Mouse (Mus musculus) lung, postnatal 36 days (tissue): ENCODE measurements around the gene Lrrc36.
A peak's percentile ranks its signal among the peaks of the same experiment; 100 is the strongest.

Experiments
- DNase-seq: peaks from one replicate; pipeline ENCODE4 v3.0.0; 2022; ENCODE audit warnings: mixed read lengths

Lrrc36 gene

DNA sequence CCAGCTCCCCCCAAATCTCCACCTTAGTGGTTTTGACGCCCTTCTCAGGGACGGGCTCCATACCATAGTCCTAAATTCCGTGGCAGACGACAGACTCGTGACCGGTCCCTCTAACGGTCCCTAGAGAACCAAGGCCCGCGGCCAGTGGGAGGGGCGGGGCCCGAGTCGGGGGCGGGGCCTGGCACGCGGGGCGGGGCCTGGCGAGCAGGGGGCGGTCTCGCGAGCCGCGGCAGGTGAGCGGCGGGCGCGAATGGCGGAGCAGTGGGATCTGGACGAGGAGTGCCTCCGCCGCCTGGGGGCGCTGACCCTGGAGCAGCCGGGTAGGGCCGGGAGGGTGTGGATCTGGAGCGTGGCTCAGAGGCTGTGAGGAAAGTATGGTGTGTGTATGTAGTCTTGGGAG, at the start of gene Lrrc36, which contains the start of gene Kctd19:
Lrrc36 (plus strand) TSS at position 181 of the 400 bp plus-strand sequence.
Kctd19 (minus strand) TSS at position 112 of the 400 bp plus-strand sequence.
- DNase-seq, result peak; percentile 81

- DNase-seq, result peak; percentile 63
These were observed 46.3 kb upstream of the Lrrc36 start for GRCm38 (mm10) chr8:105367107-105367506.

DNA sequence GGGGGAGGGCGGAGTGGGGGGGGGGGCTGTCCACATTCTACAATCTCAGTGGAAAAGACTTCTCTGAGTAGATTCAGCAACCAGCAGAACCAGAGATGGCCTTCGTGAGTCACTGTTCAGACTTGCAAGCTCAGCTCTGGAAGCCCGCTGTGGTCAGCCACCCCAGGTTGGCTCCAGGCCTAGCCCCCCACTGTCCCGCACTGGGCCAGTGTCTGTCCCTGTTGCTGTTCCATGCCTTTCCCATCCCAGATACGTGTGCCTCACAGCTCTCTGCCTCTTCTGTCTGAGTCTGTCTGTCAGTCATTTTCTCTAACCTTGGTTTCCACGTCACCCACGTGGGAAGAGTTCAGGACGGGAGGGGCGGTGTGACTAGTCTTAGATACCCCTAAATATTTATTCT, 40.9 kb upstream of the Lrrc36 start:
- DNase-seq, result no peak

- DNase-seq, result no peak
These were observed 40.3 kb upstream of the Lrrc36 start, which contains the start of gene Plekhg4 for GRCm38 (mm10) chr8:105373032-105373431. Gene Plekhg4 (plus strand): TSS chr8:105373274.

GRCm38 (mm10) chr8:105374513-105374966, 38.8 kb upstream of the Lrrc36 start:
- peak; percentile 31 for DNase-seq

GRCm38 (mm10) chr8:105378673-105379072, 34.7 kb upstream of the Lrrc36 start:
- DNase-seq, result peak; percentile 76

DNA sequence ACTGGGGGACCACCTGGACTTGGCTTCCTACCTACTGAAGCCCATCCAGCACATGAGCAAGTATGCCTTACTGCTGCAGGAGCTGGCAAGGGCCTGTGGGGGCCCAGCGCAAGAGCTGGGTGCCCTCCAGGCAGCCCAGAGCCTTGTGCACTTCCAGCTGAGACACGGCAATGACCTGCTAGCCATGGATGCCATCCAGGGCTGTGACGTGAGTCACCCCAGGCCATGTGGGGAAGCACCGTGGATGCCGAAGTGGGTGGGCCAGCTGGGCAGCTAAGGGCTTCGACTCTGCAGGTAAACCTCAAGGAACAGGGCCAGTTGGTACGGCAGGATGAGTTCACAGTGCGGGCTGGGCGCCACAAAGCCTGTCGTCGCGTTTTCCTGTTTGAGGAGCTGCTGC, 33.1 kb upstream of the Lrrc36 start:
- no peak for DNase-seq

DNA sequence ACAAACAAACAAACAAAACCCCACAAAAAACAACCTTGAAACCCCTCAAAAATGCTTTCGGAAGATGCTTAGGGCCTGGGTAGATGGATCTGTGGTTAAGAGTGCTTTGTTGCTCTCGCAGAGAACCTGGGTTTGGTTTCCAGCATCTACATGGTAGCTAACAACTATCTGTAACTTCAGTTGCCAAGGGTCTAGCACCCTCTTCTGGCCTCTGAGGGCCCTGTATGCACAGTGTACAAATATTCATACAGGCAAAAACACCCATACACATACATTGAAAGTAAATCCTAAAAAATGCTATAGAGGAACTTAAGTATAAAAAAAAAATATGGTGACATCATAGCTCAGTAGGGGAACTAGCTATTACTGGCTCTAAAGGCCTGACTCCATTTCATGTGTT, 29.3 kb upstream of the Lrrc36 start:
- DNase-seq, result no peak

DNA sequence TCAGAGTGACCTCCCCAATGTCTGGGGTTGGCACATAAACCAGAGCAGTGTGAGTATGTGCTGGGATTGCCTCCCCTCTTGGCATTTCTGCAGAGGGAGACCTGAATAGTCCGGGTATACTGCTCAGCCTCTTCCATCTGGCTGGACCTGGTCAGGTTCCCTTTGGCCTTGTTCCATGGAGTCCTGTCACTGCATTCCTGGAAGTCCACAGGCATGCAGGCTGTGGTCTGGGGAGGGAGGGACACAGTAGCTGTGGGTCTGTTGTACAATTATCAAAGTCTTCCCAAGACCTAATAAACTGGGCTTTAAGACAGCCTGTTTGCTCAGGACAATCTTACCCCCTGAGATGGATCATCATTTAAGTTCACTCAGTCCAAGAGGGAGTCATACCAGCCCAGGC, 26.2 kb upstream of the Lrrc36 start:
- DNase-seq, result peak; percentile 73

DNA sequence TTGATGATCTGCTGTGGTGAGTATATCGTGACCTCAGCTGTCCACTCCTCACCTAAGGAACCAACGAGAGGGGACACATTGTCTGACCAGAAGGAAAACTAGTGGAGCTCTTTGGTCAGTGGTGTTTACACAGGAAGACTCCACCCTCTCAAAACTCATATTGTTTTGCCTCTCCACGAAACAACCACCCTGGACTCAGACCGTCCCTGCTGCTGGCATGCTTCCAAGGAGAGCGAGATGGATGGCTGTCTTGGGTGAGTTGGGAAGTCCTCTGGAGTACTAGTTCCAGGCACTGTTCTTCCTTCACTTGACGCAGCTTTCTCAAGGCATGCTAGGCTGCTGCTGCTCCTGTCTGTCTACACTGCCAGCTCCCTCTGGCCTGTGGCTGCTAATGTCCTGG, 24.3 kb upstream of the Lrrc36 start:
- DNase-seq, result peak; percentile 65

GRCm38 (mm10) chr8:105393089-105393787, 20.1 kb upstream of the Lrrc36 start:
- peak; percentile 29 for DNase-seq

DNA sequence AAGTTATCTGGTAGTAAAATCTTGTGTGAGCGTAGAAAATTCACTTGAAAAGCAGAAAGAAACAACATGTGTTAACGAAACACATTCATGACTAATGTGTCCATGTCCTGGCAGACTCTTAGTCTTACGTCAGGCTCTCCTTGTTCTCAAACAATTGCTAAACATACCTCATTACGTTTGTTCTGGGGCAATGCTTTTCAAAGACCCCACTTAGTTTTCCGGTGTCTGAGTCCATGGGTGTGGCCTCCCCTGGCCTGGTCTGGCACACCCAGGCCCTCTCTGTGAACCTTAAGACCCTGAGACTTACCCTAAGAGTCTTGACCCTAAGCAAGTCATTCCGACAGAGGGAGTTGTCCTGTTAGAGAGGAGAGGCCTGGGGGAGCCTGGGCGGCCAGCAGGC, 19.5 kb upstream of the Lrrc36 start:
- peak; percentile 73 for DNase-seq

GRCm38 (mm10) chr8:105397747-105398146, 15.6 kb upstream of the Lrrc36 start:
- DNase-seq, result peak; percentile 88

DNA sequence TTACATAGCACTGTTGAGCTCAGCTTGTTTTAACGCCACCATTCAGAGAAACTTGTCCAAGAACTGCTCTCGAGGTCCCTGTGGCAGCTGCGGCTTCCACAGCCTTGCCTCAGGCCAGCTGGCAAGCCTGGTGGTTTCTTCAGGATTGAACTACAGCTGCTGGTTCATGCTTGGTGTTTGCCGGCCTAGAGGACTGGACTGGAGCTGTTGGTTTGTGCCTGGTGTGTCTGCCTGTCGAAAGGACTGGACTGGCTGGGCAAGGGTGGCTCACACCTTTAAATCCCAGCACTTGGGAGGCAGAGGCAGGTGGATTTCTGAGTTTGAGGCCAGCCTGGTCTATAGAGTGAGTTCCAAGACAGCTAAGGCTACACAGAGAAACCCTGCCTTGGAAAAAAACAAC, 13.4 kb upstream of the Lrrc36 start:
- no peak for DNase-seq

DNA sequence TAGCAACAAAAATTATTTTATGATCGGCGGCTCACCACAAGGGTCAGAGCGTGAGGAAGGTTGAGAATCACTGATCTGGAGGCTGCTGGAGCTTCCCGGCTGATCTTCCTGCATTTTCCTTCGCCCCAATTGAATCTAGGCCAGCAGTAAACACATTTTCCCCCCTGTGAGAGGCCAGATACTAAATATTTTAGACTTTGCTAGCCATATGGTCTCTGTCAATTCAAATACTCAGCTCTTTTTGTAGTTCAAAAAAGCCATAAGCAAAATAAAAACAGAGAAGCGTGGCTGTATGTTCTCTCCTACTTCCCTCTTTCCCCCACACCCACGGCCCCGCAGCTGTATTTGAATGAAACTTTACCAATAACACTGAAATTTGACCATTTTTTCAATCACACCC, 9.9 kb upstream of the Lrrc36 start:
- no peak for DNase-seq

- no peak for DNase-seq
These were observed 8.9 kb upstream of the Lrrc36 start for GRCm38 (mm10) chr8:105404496-105404895.

- DNase-seq, result peak; percentile 51
These were observed 7.0 kb upstream of the Lrrc36 start for GRCm38 (mm10) chr8:105406416-105406815.

GRCm38 (mm10) chr8:105408331-105408730, 5.0 kb upstream of the Lrrc36 start:
- DNase-seq, result no peak

DNA sequence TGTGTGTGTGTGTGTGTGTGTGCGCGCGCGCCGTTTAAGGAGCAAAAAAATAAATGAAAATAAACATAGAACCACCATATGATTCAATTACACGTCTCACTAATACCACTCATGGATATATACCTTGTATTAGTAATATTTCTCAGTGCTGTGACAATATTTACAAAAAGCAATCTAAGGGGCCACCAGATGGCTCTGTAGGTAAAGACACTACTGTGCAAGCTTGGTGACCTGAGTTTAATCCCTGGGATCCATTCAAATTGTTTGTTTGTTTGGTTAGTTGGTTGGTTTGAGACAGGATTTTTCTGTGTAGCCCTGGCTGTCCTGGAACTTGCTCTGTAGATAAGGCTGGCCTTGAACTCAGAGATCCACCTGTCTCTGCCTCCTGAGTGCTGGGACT, 3.4 kb upstream of the Lrrc36 start:
- DNase-seq, result no peak

GRCm38 (mm10) chr8:105418992-105419391, 5.6 kb downstream of the Lrrc36 start:
- peak; percentile 32 for DNase-seq

DNA sequence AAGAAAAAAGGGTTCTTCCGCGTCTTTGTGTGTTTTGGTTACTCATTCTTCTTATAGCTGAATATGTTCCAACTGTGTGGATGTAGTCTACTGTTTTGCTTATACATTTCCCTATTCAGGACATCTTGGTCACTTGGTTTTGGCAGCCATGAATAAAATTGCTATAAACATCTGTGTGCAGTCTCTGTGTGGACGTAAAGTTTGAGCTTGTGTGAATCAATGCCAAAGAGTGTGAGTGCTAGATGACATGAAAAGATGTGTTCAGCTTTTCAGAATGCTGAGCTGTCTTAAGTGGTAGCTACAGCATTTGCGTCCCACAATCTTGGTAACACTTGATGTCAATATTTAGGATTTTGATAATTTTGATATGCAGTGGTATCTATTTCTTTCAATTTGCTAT, 6.4 kb downstream of the Lrrc36 start:
- no peak for DNase-seq

DNA sequence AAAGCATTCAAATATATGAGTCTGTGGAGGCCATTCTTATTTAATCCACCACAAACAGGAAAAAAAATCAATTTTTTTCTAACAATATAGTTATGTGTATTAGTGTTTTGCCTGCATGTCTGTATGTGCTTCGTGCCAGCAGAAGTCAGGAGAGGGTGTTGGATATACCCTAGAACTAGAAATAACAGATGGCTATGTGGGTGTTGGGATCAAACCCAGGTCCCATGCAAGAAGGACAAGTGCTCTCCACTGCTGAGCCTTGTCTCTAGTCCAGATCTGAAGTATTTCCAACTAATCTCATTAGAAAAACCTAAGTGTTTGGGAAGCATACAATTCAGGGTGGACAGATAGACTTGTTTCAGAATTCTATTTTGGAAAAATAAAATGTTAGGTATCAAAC, 8.6 kb downstream of the Lrrc36 start:
- DNase-seq, result no peak

- DNase-seq, result peak; percentile 36
These were observed 13.5 kb downstream of the Lrrc36 start for GRCm38 (mm10) chr8:105426878-105427277.

GRCm38 (mm10) chr8:105431743-105432515, 18.6 kb downstream of the Lrrc36 start:
- DNase-seq, result no peak
